Mouse (Mus musculus): ENCODE measurements around the gene Tmigd3.
A peak's percentile ranks its signal among the peaks of the same experiment; 100 is the strongest.

Gene Tmigd3

DNA sequence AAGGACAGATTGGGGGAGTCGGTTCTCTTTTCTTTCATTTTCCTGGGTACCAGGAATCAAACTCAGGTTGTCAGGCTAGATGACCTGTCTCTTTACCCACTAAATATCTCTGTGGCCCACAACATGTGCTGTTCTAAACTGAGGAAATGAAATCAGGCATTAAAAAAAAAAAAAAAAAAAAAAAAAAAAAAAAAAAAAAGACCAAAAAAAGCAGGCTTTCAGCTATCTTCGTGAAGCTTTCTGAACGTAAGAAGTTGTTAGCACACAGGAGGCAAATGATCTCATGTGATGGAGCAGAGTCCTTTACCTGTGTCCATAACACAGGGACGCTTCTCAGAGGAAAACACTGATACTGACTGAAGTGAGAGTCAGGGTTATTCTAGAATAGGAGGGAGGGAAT, 65.4 kb downstream of the Tmigd3 start:
- no peak for DNase-seq

DNA sequence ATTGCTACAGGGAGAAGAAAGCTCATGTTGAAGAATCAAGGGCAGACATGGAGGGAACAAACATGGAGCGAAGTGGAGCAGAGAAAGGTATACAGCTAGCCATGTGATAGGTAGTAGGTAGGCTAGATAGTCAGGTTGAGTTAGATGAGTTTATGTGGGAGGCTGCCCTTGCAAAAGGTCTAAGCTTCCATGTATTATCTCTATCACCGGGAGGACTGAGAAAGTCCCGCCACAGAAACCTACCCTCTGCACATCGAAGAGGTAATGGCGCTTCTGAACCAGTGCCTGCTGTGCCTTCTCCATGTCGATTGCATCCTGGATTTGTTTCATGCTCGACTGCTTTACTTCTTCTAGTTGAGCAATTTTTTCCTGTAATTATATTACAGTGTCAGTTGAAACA, 80.6 kb downstream of the Tmigd3 start:
- no peak for DNase-seq

- DNase-seq: no peak
These were observed 86.5 kb downstream of the Tmigd3 start for GRCm38 (mm10) chr3:105957235-105957634.

GRCm38 (mm10) chr3:105958204-105958603, 87.5 kb downstream of the Tmigd3 start:
- no peak for DNase-seq

DNA sequence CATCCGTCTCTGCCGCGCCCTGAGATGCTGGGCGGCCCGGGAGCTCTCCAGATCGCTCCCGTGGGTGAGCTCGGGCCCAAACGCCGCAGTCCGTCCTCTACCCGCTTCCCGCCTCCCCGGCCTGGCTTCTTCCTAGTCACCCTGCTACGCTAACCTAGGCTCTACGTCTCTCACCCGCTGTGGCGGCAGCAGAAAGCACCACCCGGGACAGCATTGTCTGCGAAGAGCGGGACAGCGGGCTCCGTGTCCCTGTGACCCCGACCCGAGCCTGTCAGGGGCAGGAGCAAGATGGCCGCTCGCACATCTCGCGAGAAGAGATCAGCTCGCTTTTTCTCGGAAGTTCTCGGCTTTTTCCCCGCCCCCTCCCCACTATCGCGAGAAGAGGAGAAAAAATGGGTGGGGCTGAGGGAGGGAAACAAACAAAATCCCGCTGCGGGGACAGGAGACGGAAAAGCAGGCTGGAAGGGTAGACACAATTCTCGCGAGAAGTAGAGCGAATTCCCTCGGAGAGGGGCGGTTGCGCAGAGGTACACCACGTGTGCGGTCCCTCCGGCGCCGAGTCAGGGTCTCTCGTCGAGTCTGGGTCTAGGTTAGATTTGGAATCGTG, 88.4 kb downstream of the Tmigd3 start, which contains the start of gene Wdr77:
TSS of gene Wdr77 (plus strand) at position 396 of the 607 bp plus-strand sequence.
- peak; percentile 93 to 95 for DNase-seq

DNA sequence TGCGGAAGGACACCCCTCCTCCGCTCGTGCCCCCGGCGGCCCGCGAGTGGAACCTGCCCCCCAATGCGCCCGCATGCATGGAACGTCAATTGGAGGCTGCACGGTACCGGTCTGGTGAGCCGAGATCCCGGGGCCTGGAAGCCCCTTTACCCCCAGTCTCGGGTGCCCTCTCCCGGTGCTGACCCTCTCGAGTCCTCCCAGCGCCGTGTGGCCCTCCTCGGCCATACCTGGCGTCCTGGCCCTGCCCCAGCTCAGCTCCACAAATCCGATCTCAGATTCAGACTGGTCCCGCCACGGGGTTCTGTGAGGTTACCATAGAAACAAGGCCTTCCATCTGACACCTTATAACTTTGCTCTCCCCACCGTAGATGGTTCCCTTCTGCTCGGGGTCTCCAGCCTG, 88.9 kb downstream of the Tmigd3 start:
- DNase-seq: no peak

DNA sequence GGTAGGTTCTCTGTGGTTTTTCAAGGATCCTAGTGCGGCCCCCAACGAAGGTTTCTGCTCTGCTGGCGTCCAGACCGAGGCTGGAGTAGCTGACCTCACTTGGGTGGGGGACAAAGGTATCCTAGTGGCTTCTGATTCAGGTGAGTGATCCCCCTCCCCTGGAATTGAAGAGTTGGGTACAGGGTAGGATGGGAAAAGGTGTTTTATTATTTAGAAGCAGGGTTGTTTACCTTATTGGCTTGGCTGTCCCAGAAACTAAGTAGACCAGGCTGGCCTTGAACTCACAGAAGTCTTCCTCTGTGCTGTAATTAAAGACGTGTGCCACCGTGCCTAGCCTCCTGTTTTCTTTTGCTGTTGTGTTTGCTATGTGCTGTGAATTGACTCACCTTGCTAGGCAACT, 89.3 kb downstream of the Tmigd3 start, which contains the start of gene Atp5f1:
TSS of gene Atp5f1 (minus strand) at position 101 of the 400 bp plus-strand sequence.
- no peak for DNase-seq

DNA sequence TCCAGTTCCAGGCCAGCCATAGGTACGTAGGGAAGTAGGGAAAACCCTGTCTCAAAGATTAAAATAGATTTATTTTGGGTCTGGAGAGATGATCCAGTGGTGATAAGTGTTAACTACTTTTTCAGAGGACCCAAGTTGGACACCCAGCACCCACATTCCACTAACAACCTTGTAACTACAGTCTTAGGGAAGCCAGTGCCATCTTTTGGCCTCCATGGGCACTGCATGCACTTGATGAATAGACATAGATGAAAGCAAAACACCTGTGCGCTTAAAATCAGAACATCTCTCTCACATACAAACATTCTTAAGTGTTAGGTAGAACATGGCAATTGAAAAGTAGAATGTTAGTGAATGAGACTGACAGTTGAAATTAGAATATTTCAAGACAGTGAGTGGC, 90.0 kb downstream of the Tmigd3 start:
- peak in 1 of 2 experiments; percentile 20 for DNase-seq

- no peak for DNase-seq
These were observed 101.2 kb downstream of the Tmigd3 start for GRCm38 (mm10) chr3:105971831-105972446.

GRCm38 (mm10) chr3:105973411-105973810, 102.7 kb downstream of the Tmigd3 start, which contains the start of gene Ovgp1:
Gene Ovgp1, plus strand, starts transcription at chr3:105973711.
- no peak for DNase-seq

All from thymus, postnatal 36 days (tissue).